In the genomic region with DNA sequence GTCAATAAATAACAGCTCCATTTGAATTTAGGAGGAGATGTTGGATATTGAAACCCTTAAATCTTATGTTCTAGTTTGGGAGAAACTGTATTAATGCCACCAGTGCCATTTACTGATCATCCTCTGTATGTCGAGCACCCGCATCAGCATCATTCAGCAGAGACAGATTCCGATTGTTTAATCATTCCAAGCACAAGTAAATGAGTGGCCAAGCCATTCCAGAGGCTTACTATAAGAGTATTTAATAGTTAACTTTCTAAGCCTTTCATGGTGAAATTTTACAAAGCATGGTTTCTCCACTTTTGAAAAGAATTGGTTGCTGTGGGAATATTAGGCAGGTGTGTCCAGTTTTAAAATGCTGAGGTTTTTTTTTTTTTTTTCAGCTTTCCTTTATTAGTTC, we compare ENCODE assay signal across 11 mouse cellular contexts.
"Had no signal": no experiment of that assay in that cellular context is flagged by ENCODE, and none has a peak within 500 bp of the region (broad histone marks: within the 10 kb centered on the region; RNA-seq: fewer than 3 reads in every experiment).

No protein-coding gene starts in this region.

- H3K9me3 ChIP-seq: limb, embryonic 15.5 days; liver, embryonic 12.5 days; midbrain, embryonic 12.5 days; stomach, embryonic 15.5 days had no signal

- H3K4me2 ChIP-seq: liver, embryonic 12.5 days; midbrain, embryonic 12.5 days; stomach, embryonic 15.5 days had no signal

- H3K9ac ChIP-seq: limb, embryonic 15.5 days; liver, embryonic 12.5 days; lung, embryonic 14.5 days; midbrain, embryonic 12.5 days; neural tube, embryonic 13.5 days; stomach, embryonic 15.5 days had no signal

- H3K27ac ChIP-seq: hindbrain, postnatal 0 days; limb, embryonic 15.5 days; liver, embryonic 12.5 days; macrophage; midbrain, embryonic 12.5 days; neural tube, embryonic 13.5 days; stomach, embryonic 15.5 days had no signal

- H3K4me3 ChIP-seq: limb, embryonic 15.5 days; liver, embryonic 12.5 days; midbrain, embryonic 12.5 days; neural tube, embryonic 13.5 days; stomach, embryonic 15.5 days had no signal

- ATAC-seq: hindbrain, postnatal 0 days; liver, embryonic 12.5 days; midbrain, embryonic 16.5 days had no signal

- DNase-seq: thymus, adult 2 months; thymus, postnatal 25 days had no signal

- H3K36me3 ChIP-seq: limb, embryonic 15.5 days; liver, embryonic 12.5 days; midbrain, embryonic 12.5 days; neural tube, embryonic 13.5 days; stomach, embryonic 15.5 days had no signal

- H3K27me3 ChIP-seq: limb, embryonic 15.5 days; liver, embryonic 12.5 days; midbrain, embryonic 12.5 days; neural tube, embryonic 13.5 days; stomach, embryonic 15.5 days had no signal

- H3K4me1 ChIP-seq: liver, embryonic 12.5 days; midbrain, embryonic 12.5 days; stomach, embryonic 15.5 days had no signal
